Mouse (Mus musculus) limb, embryonic 12.5 days (tissue): ENCODE data around the gene Kcnrg. TPM values are rescaled to one million over a fixed set of nuclear protein-coding genes. Genes with fewer than 3 reads are reported as not detected.

Experiments used
- microRNA counts: library from miRNA; unstranded; fragments of <30 nt; microRNA quantifications from one replicate; lab custom pipeline; 2017
- microRNA-seq: library from miRNA; unstranded; fragments of <30 nt; microRNA quantifications from one replicate; pipeline ENCODE4, GENCODE M21; 2017
- polyA plus RNA-seq: library from polyadenylated mRNA; unstranded; fragments of >200 nt; fragmentation: Nextera tagmentation; extraction: Ambion mirVana; gene quantifications from 2 replicates; pipeline ENCODE4 v1.2.1, GENCODE M21; 2016

The Kcnrg gene
- polyA plus RNA-seq, 1 experiment from 2014 or later = 1.3 TPM

MicroRNA genes within 50 kb of the gene (microRNA counts, 519-probe panel; counts per million panel counts)
- microRNA mmu-miR-15a (lab: Ali Mortazavi, UCI) = 8,128 counts per million, percentile 92 among the panel's probes with 10 or more counts
- microRNA mmu-miR-16 (lab: Ali Mortazavi, UCI) = 8,900 counts per million, percentile 95 among the panel's probes with 10 or more counts

Small RNA genes lying within 50 kb of the gene (microRNA-seq; reads per million reads assigned to microRNA genes)
- 3,555 reads per million, percentile 88 among the genes with 10 or more reads in this experiment for gene Mir15a
- 2,215 reads per million, percentile 82 among the genes with 10 or more reads in this experiment for gene Mir16-1

Other genes with a start within 250 kb of the Kcnrg start
- 11.5 and 13.8 TPM in 2 replicates for gene Ebpl, start 247.0 kb upstream of the Kcnrg start, polyA plus RNA-seq
- 64.8 and 68.9 TPM in 2 replicates for gene Kpna3, start 167.6 kb upstream of the Kcnrg start, polyA plus RNA-seq
- gene Spryd7, start 50.6 kb upstream of the Kcnrg start, polyA plus RNA-seq = 14.1 and 15.5 TPM in 2 replicates
- 26.3 and 28.7 TPM in 2 replicates for gene Trim13, start 9.2 kb upstream of the Kcnrg start, polyA plus RNA-seq